14 mouse cellular contexts compared by ENCODE assay signal in genomic region chr12:4029064-4029463, GRCm38 (mm10). TPM values are rescaled to one million over a fixed set of nuclear protein-coding genes. Genes with fewer than 3 reads are reported as not detected.
DNase-seq lines count a peak whose midpoint lies in the region; ATAC-seq and TF ChIP-seq lines count a peak whose summit lies in the region.
"Had no signal": no experiment of that assay in that cellular context is flagged by ENCODE, and none has a peak within 500 bp of the region (broad histone marks: within the 10 kb centered on the region; RNA-seq: fewer than 3 reads in every experiment).

No protein-coding gene starts in this region.

- WGBS in small intestine, adult 2 months: 25% methylated on average over 4 of the region's 4 CpGs

- H3K36me3 ChIP-seq in small intestine, adult 2 months (ENCODE audit: control insufficient read depth, insufficient read depth, low read length): no peaks in the 10 kb centered on the region
- H3K36me3 ChIP-seq: embryonic facial prominence, embryonic 13.5 days; hindbrain, embryonic 15.5 days had no signal

- peak overlapping the region; percentile 41 for H3K27ac ChIP-seq in gastrocnemius, adult 2 months
- H3K27ac ChIP-seq in left cerebral cortex, adult 2 months: peak overlapping the region; percentile 66
- H3K27ac ChIP-seq in small intestine, adult 2 months (ENCODE audit: insufficient read depth, low read depth, low read length): peak overlapping the region; percentile 32; the same call in 1 of the 2 replicates
- H3K27ac ChIP-seq: embryonic facial prominence, embryonic 13.5 days; forebrain, embryonic 13.5 days; hindbrain, embryonic 15.5 days had no signal

- H3K4me3 ChIP-seq in gastrocnemius, adult 2 months: no peak overlapping the region
- H3K4me3 ChIP-seq in left cerebral cortex, adult 2 months: no peak overlapping the region
- no peak overlapping the region for H3K4me3 ChIP-seq in small intestine, adult 2 months (ENCODE audit: low read depth, low read length)
- H3K4me3 ChIP-seq: embryonic facial prominence, embryonic 13.5 days; forebrain, embryonic 13.5 days; hindbrain, embryonic 15.5 days had no signal

- H3K4me1 ChIP-seq in small intestine, adult 2 months (ENCODE audit: control insufficient read depth, insufficient read depth, insufficient read length, low read length): peaks cover 3% of the 10 kb centered on the region
- H3K4me1 ChIP-seq: forebrain, embryonic 13.5 days had no signal

- TF ChIP-seq POLR2A in small intestine, adult 2 months (IDR thresholded peaks at IDR 0.05; ENCODE audit: low read depth, low read length): no peak

- peak; percentile 91 for ATAC-seq in granulocyte monocyte progenitor cell, adult 5-6 weeks (replicated peaks; ENCODE audit: poor library complexity, severe bottlenecking)
- ATAC-seq: forebrain, embryonic 13.5 days; forebrain, postnatal 0 days; intestine, embryonic 16.5 days had no signal

- TF ChIP-seq CTCF in gastrocnemius, adult 2 months (IDR thresholded peaks at IDR 0.05): no peak
- no peak for TF ChIP-seq CTCF in left cerebral cortex, adult 2 months (IDR thresholded peaks at IDR 0.05)
- TF ChIP-seq CTCF in small intestine, adult 2 months (IDR thresholded peaks at IDR 0.05; ENCODE audit: extremely low read depth, insufficient read length, insufficient replicate concordance, low read depth, low read length): no peak

- intact Hi-C loops in gastrocnemius, adult 2 months (cut with DNase I): no loop called here
- intact Hi-C loops in left cerebral cortex, adult 2 months (cut with DNase I): no loop called here
- intact Hi-C loops in left cerebral cortex, postnatal 10 days (cut with DNase I): no loop called here

- no peaks in the 10 kb centered on the region for H3K27me3 ChIP-seq in small intestine, adult 2 months (ENCODE audit: control insufficient read depth, insufficient read depth, low read length)
- H3K27me3 ChIP-seq: embryonic facial prominence, embryonic 13.5 days; forebrain, embryonic 13.5 days; hindbrain, embryonic 15.5 days had no signal

- no peak for DNase-seq in gastrocnemius, adult 2 months
- DNase-seq in gastrocnemius, postnatal 10 days: no peak
- no peak for DNase-seq in left cerebral cortex, adult 2 months (ENCODE audit: extremely low spot score in 1 of 2, low spot score in 2 of 2)
- no peak for DNase-seq in left cerebral cortex, postnatal 10 days (ENCODE audit: extremely low spot score in 1 of 2, low spot score in 2 of 2)
- no peak for DNase-seq in spleen, adult 18-20 months
- no peak for DNase-seq in right cerebral cortex, postnatal 36 days (ENCODE audit: low spot score in 2 of 2)
- DNase-seq: forebrain, postnatal 0 days; gastrocnemius, postnatal 14 days had no signal

RNA-seq across cellular contexts. Expression of gene Efr3b, which starts 9.7 kb away (rescaled TPM):
- 1 to 10 TPM; 5.5 to 8.3 TPM for total RNA-seq in gastrocnemius, adult 2 months (2021)
- total RNA-seq in gastrocnemius, postnatal 10 days (2021): 1 to 10 TPM; 5.8 to 7.2 TPM
- total RNA-seq in left cerebral cortex, adult 2 months (2021): 100 to 1,000 TPM; 104 to 114 TPM
- 100 to 1,000 TPM in 1 of 2 experiments, 10 to 100 TPM in 1; 95.7 to 101 TPM for total RNA-seq in left cerebral cortex, postnatal 10 days (2021)
- total RNA-seq in granulocyte monocyte progenitor cell, adult 5-6 weeks (2014; fragmentation: Nextera tagmentation): 0.21 and 0.58 TPM in 2 replicates
- total RNA-seq in granulocyte monocyte progenitor cell, adult 5-6 weeks (2017): 0.13 and 0.21 TPM in 2 replicates
- polyA plus RNA-seq in small intestine, adult 2 months (2012; rRNA removed): 10.8 and 21.4 TPM in 2 replicates

RNA-seq across cellular contexts. Expression of gene Dnajc27, which starts 53.3 kb away (rescaled TPM):
- 10 to 100 TPM; 30.9 to 38.3 TPM for total RNA-seq in gastrocnemius, adult 2 months (2021)
- total RNA-seq in gastrocnemius, postnatal 10 days (2021): 10 to 100 TPM; 10.3 to 11.5 TPM
- total RNA-seq in left cerebral cortex, adult 2 months (2021): 10 to 100 TPM; 91.0 to 95.8 TPM
- 10 to 100 TPM; 63.3 to 63.5 TPM for total RNA-seq in left cerebral cortex, postnatal 10 days (2021)
- total RNA-seq in granulocyte monocyte progenitor cell, adult 5-6 weeks (2014; fragmentation: Nextera tagmentation): 9.2 and 9.9 TPM in 2 replicates
- 7.8 and 8.8 TPM in 2 replicates for total RNA-seq in granulocyte monocyte progenitor cell, adult 5-6 weeks (2017)
- polyA plus RNA-seq in small intestine, adult 2 months (2012; rRNA removed): 1.1 and 1.4 TPM in 2 replicates

Comparison
In these comparisons a context has a peak if more than half of its experiments do, and no peak if none do; other contexts are left out.
1. RNA of gene Efr3b, which starts 9.7 kb away (total RNA-seq): 104 to 114 TPM in left cerebral cortex, adult 2 months and 95.7 to 101 TPM in left cerebral cortex, postnatal 10 days; 5.5 to 8.3 TPM in gastrocnemius, adult 2 months, 5.8 to 7.2 TPM in gastrocnemius, postnatal 10 days and 0.13 to 0.58 TPM in granulocyte monocyte progenitor cell, adult 5-6 weeks; every median in the first group is over 10 times any median in the second.
2. Peak in every context shown above with its lines, with median percentiles within 50 percentile points of each other: H3K27ac ChIP-seq.